Mouse (Mus musculus) megakaryocyte, embryonic 14.5 days (primary cell): Measurements from ENCODE around the gene Lypd4.

Source experiments
- FLI1 ChIP-seq: IDR thresholded peaks from 2 replicates; pipeline ENCODE4 v1.6.1; 2012; ENCODE audit warnings: low read length, inconsistent platforms, mixed read lengths
- GATA1 ChIP-seq: IDR thresholded peaks from 3 replicates; pipeline ENCODE4 v1.6.1; 2012; ENCODE audit warnings: mixed read lengths, low read length, inconsistent platforms, borderline replicate concordance

GRCm38 (mm10) chr7:24859234-24859633, 10.5 kb downstream of the Lypd4 start:
- no peak for TF ChIP-seq GATA1
- no peak for TF ChIP-seq FLI1
